Mouse (Mus musculus) lung, postnatal 10 days (tissue): ENCODE results near the gene Il25.
"Not testable (repeated sequence)": the region's sequence is repeated elsewhere in the genome, so short reads cannot be mapped to it uniquely, and the experiment has no call there.

Source experiments
- DNase-seq: peaks from one replicate; pipeline ENCODE4 v3.0.0; 2021

Gene Il25

GRCm38 (mm10) chr14:54955481-54955880 lies 23.0 kb downstream of the Il25 start:
- no peak for DNase-seq

GRCm38 (mm10) chr14:54956533-54956932 lies 24.0 kb downstream of the Il25 start:
- no peak for DNase-seq

- no peak for DNase-seq
Observed at GRCm38 (mm10) chr14:54958503-54958902, 26.0 kb downstream of the Il25 start.

GRCm38 (mm10) chr14:54959197-54959596 lies 26.7 kb downstream of the Il25 start:
- DNase-seq = no peak

GRCm38 (mm10) chr14:54959853-54960613 lies 27.5 kb downstream of the Il25 start:
- not testable (repeated sequence) for DNase-seq

GRCm38 (mm10) chr14:54960769-54961168 lies 28.3 kb downstream of the Il25 start:
- no peak for DNase-seq

- no peak for DNase-seq
Observed at GRCm38 (mm10) chr14:54961487-54961886, 29.0 kb downstream of the Il25 start.

GRCm38 (mm10) chr14:54962714-54963113 lies 30.2 kb downstream of the Il25 start:
- DNase-seq = no peak

- no peak for DNase-seq
Observed at GRCm38 (mm10) chr14:54963727-54964126, 31.2 kb downstream of the Il25 start.

GRCm38 (mm10) chr14:54965044-54965443 lies 32.5 kb downstream of the Il25 start:
- DNase-seq = no peak

- no peak for DNase-seq
Observed at GRCm38 (mm10) chr14:54965631-54966030, 33.1 kb downstream of the Il25 start.

GRCm38 (mm10) chr14:54966320-54966977 lies 34.0 kb downstream of the Il25 start, which contains the start of gene Myh6:
TSS of gene Myh6 (minus strand) at chr14:54966927.
- DNase-seq = no peak

- DNase-seq = no peak
Observed at GRCm38 (mm10) chr14:54967874-54968273, 35.4 kb downstream of the Il25 start.

- DNase-seq = no peak
Observed at GRCm38 (mm10) chr14:54968344-54968743, 35.8 kb downstream of the Il25 start.

GRCm38 (mm10) chr14:54972786-54973185 lies 40.3 kb downstream of the Il25 start:
- not testable (repeated sequence) for DNase-seq

- DNase-seq = no peak
Observed at GRCm38 (mm10) chr14:54974068-54974791, 41.7 kb downstream of the Il25 start.

GRCm38 (mm10) chr14:54976633-54977032 lies 44.1 kb downstream of the Il25 start, which contains the start of gene Gm17428:
TSS of gene Gm17428 (plus strand) at chr14:54976933.
- DNase-seq = no peak

GRCm38 (mm10) chr14:54978664-54979063 lies 46.2 kb downstream of the Il25 start:
- DNase-seq = no peak

- no peak for DNase-seq
Observed at GRCm38 (mm10) chr14:54981934-54982333, 49.4 kb downstream of the Il25 start.
